Mouse (Mus musculus): ENCODE data around the gene Gtf2e1.

The Gtf2e1 gene

GRCm38 (mm10) chr16:37478311-37479291 lies 61.0 kb downstream of the Gtf2e1 start:
- DNase-seq: peak; percentile 41

GRCm38 (mm10) chr16:37472620-37473312 lies 66.8 kb downstream of the Gtf2e1 start:
- peak; percentile 40 for DNase-seq

- DNase-seq: peak; percentile 23
Observed at GRCm38 (mm10) chr16:37469595-37469994, 70.0 kb downstream of the Gtf2e1 start.

- DNase-seq: peak; percentile 67
Observed at GRCm38 (mm10) chr16:37463981-37464380, 75.6 kb downstream of the Gtf2e1 start.

- DNase-seq: peak; percentile 17
Observed at GRCm38 (mm10) chr16:37462886-37463285, 76.7 kb downstream of the Gtf2e1 start.

GRCm38 (mm10) chr16:37461601-37462000 lies 78.0 kb downstream of the Gtf2e1 start:
- DNase-seq: no peak

Measured in heart, adult 11 months (tissue).